Mouse (Mus musculus) ES-Bruce4 (cell line): Measurements from ENCODE around the gene Zfp318.

ENCODE experiments used
- CTCF ChIP-seq: IDR thresholded peaks from one replicate; pipeline ENCODE4 v1.8.1; 2011; ENCODE audit warnings: low read depth, low read length
- POLR2A ChIP-seq: IDR thresholded peaks from one replicate; pipeline ENCODE4 v1.8.1; 2011; ENCODE audit warnings: low read length; ENCODE audit not compliant: insufficient read depth

GRCm38 (mm10) chr17:46351026-46351700 lies 32.4 kb upstream of the Zfp318 start:
- TF ChIP-seq POLR2A (no peak), CTCF (no peak)
